Mouse (Mus musculus) liver, postnatal 0 days (tissue): ENCODE measurements at regions not wholly inside any gene's neighbourhood (a gene's known extent, or its start where the extent isn't known, plus 50 kb on each side); places are given as distances from the start of the nearest gene placed in this dataset.

Source experiments
- CTCF ChIP-seq: sonication (generic); IDR thresholded peaks from 2 replicates; pipeline ENCODE4 v1.5.1; 2016; ENCODE audit warnings: antibody characterized with exemption, low read depth
- EP300 ChIP-seq: IDR thresholded peaks from 2 replicates; pipeline ENCODE4 v1.6.1; 2016; ENCODE audit warnings: antibody characterized with exemption, low read depth, mild to moderate bottlenecking

- TF ChIP-seq CTCF (no peak), EP300 (no peak)
Observed at GRCm38 (mm10) chr1:81675576-81676342, 557.2 kb upstream of the Gm9747 start.
